15 mouse cellular contexts compared by ENCODE assay signal in genomic region chr10:23177347-23178046, GRCm38 (mm10).
DNase-seq lines count a peak whose midpoint lies in the region; ATAC-seq and TF ChIP-seq lines count a peak whose summit lies in the region.
"Had no signal": no experiment of that assay in that cellular context is flagged by ENCODE, and none has a peak within 500 bp of the region (broad histone marks: within the 10 kb centered on the region; RNA-seq: fewer than 3 reads in every experiment).

No protein-coding gene starts in this region.

- no peaks in the 10 kb centered on the region for H3K36me3 ChIP-seq in heart, embryonic 13.5 days
- no peaks in the 10 kb centered on the region for H3K36me3 ChIP-seq in limb, embryonic 12.5 days
- H3K36me3 ChIP-seq in limb, embryonic 10.5 days, result no peaks in the 10 kb centered on the region
- no peaks in the 10 kb centered on the region for H3K36me3 ChIP-seq in stomach, postnatal 0 days (ENCODE audit: control insufficient read depth, insufficient read depth, low read length)
- H3K36me3 ChIP-seq: liver, embryonic 15.5 days had no signal

- TF ChIP-seq POLR2A in embryonic fibroblast, embryonic 13.5 days (IDR thresholded peaks at IDR 0.05; ENCODE audit: low read depth, low read length), result no peak

- no peaks in the 10 kb centered on the region for H3K9me3 ChIP-seq in heart, embryonic 13.5 days
- no peaks in the 10 kb centered on the region for H3K9me3 ChIP-seq in limb, embryonic 12.5 days
- no peaks in the 10 kb centered on the region for H3K9me3 ChIP-seq in limb, embryonic 10.5 days (replicated peaks)
- no peaks in the 10 kb centered on the region for H3K9me3 ChIP-seq in stomach, postnatal 0 days (ENCODE audit: control insufficient read depth, low read length)
- H3K9me3 ChIP-seq: liver, embryonic 15.5 days had no signal

- ATAC-seq in heart, embryonic 13.5 days (ENCODE audit: extremely low read depth, insufficient number of reproducible peaks, low FRiP score, low TSS enrichment), result no peak
- ATAC-seq in limb, embryonic 12.5 days (ENCODE audit: insufficient number of reproducible peaks, insufficient read depth, low FRiP score, low TSS enrichment, low read depth), result no peak
- no peak for ATAC-seq in stomach, postnatal 0 days (ENCODE audit: low FRiP score, low TSS enrichment)
- ATAC-seq: forebrain, postnatal 0 days had no signal

- H3K4me1 ChIP-seq in heart, embryonic 13.5 days, result peaks cover 14% of the 10 kb centered on the region
- peaks cover 27% of the 10 kb centered on the region for H3K4me1 ChIP-seq in limb, embryonic 12.5 days (replicated peaks)
- peaks cover 4% of the 10 kb centered on the region for H3K4me1 ChIP-seq in limb, embryonic 10.5 days
- peaks cover 18% of the 10 kb centered on the region for H3K4me1 ChIP-seq in embryonic fibroblast, embryonic 13.5 days (ENCODE audit: control insufficient read depth, insufficient read depth, low read length)
- H3K4me1 ChIP-seq in stomach, postnatal 0 days (replicated peaks; ENCODE audit: control insufficient read depth, insufficient read depth), result no peaks in the 10 kb centered on the region
- H3K4me1 ChIP-seq: liver, embryonic 15.5 days had no signal

- DNase-seq in heart, postnatal 4 days, result no peak
- no peak for DNase-seq in limb, embryonic 10.5 days (ENCODE audit: low spot score)
- no peak for DNase-seq in stomach, postnatal 0 days (ENCODE audit: low spot score)
- DNase-seq in lung, postnatal 10 days, result no peak
- no peak for DNase-seq in layer of hippocampus, postnatal 25 days (ENCODE audit: extremely low spot score in 1 of 2, low spot score in 1 of 2)
- DNase-seq: cerebellum, adult 11-12 months; heart, adult 2 months; kidney, adult 18-20 months; lung, postnatal 4 days; thymus, adult 2 months had no signal

- TF ChIP-seq CTCF in embryonic fibroblast, embryonic 13.5 days (IDR thresholded peaks at IDR 0.05; ENCODE audit: borderline replicate concordance, insufficient read depth, low read length), result no peak
- no peak for TF ChIP-seq CTCF in stomach, postnatal 0 days (IDR thresholded peaks at IDR 0.05; ENCODE audit: low read depth)

- peak overlapping the region; percentile 27 for H3K4me2 ChIP-seq in heart, embryonic 13.5 days
- H3K4me2 ChIP-seq in limb, embryonic 12.5 days, result peak overlapping the region; percentile 15; the same call in 1 of the 2 replicates
- peak overlapping the region; percentile 31 for H3K4me2 ChIP-seq in stomach, postnatal 0 days (replicated peaks; ENCODE audit: low read depth)
- H3K4me2 ChIP-seq: liver, embryonic 15.5 days had no signal

- no peak for TF ChIP-seq EP300 in stomach, postnatal 0 days (optimal IDR thresholded peaks at IDR 0.05)

- H3K27ac ChIP-seq in heart, embryonic 13.5 days (replicated peaks), result peak overlapping the region; percentile 28; the same call in 1 of the 2 replicates
- no peak overlapping the region for H3K27ac ChIP-seq in limb, embryonic 12.5 days
- H3K27ac ChIP-seq in limb, embryonic 10.5 days, result no peak overlapping the region
- peak overlapping the region; percentile 88 for H3K27ac ChIP-seq in embryonic fibroblast, embryonic 13.5 days (ENCODE audit: insufficient read depth, low read length)
- H3K27ac ChIP-seq in stomach, postnatal 0 days (replicated peaks), result no peak overlapping the region
- H3K27ac ChIP-seq: heart, adult 2 months; liver, embryonic 15.5 days had no signal

- WGBS in heart, embryonic 13.5 days, result 65% methylated on average over 5 of the region's 5 CpGs
- 74% methylated on average over 5 of the region's 5 CpGs for WGBS in limb, embryonic 12.5 days
- WGBS in limb, embryonic 10.5 days, result 87% methylated on average over 5 of the region's 5 CpGs
- 50% methylated on average over 5 of the region's 5 CpGs for WGBS in stomach, postnatal 0 days

- no peak overlapping the region for H3K4me3 ChIP-seq in heart, embryonic 13.5 days
- no peak overlapping the region for H3K4me3 ChIP-seq in limb, embryonic 12.5 days (replicated peaks)
- no peak overlapping the region for H3K4me3 ChIP-seq in limb, embryonic 10.5 days
- no peak overlapping the region for H3K4me3 ChIP-seq in embryonic fibroblast, embryonic 13.5 days (ENCODE audit: insufficient read depth, low read length)
- no peak overlapping the region for H3K4me3 ChIP-seq in stomach, postnatal 0 days (ENCODE audit: low read depth, low read length)
- H3K4me3 ChIP-seq: heart, adult 2 months; liver, embryonic 15.5 days had no signal

- no peak overlapping the region for H3K9ac ChIP-seq in heart, embryonic 13.5 days
- no peak overlapping the region for H3K9ac ChIP-seq in limb, embryonic 12.5 days (replicated peaks)
- H3K9ac ChIP-seq in stomach, postnatal 0 days (ENCODE audit: low read length), result no peak overlapping the region
- H3K9ac ChIP-seq: forebrain, postnatal 0 days; liver, embryonic 15.5 days had no signal

- no peaks in the 10 kb centered on the region for H3K27me3 ChIP-seq in heart, embryonic 13.5 days (replicated peaks)
- no peaks in the 10 kb centered on the region for H3K27me3 ChIP-seq in limb, embryonic 12.5 days
- no peaks in the 10 kb centered on the region for H3K27me3 ChIP-seq in limb, embryonic 10.5 days (ENCODE audit: low read depth, poor library complexity, severe bottlenecking)
- no peaks in the 10 kb centered on the region for H3K27me3 ChIP-seq in stomach, postnatal 0 days (ENCODE audit: control insufficient read depth, insufficient read depth, low read length)
- H3K27me3 ChIP-seq: liver, embryonic 15.5 days had no signal

Comparison
In these comparisons a context has a peak if more than half of its experiments do, and no peak if none do; other contexts are left out.
1. H3K27ac ChIP-seq: peak in heart, embryonic 13.5 days (single experiment) and embryonic fibroblast, embryonic 13.5 days (single experiment); none in limb, embryonic 12.5 days (single experiment), limb, embryonic 10.5 days (single experiment) and stomach, postnatal 0 days (single experiment).
2. Peak in every context shown above with its lines, with median percentiles within 50 percentile points of each other: H3K4me2 ChIP-seq.